Mouse (Mus musculus) urinary bladder, postnatal 4 days (tissue): ENCODE measurements at regions not wholly inside any gene's neighbourhood (a gene's known extent, or its start where the extent isn't known, plus 50 kb on each side); places are given as distances from the start of the nearest gene placed in this dataset.

ENCODE experiments used
- DNase-seq, 2 experiments: peaks; one replicate each; pipeline ENCODE4 v3.0.0; 2021 to 2022; ENCODE audit warnings: low spot score in 2 of 2

DNA sequence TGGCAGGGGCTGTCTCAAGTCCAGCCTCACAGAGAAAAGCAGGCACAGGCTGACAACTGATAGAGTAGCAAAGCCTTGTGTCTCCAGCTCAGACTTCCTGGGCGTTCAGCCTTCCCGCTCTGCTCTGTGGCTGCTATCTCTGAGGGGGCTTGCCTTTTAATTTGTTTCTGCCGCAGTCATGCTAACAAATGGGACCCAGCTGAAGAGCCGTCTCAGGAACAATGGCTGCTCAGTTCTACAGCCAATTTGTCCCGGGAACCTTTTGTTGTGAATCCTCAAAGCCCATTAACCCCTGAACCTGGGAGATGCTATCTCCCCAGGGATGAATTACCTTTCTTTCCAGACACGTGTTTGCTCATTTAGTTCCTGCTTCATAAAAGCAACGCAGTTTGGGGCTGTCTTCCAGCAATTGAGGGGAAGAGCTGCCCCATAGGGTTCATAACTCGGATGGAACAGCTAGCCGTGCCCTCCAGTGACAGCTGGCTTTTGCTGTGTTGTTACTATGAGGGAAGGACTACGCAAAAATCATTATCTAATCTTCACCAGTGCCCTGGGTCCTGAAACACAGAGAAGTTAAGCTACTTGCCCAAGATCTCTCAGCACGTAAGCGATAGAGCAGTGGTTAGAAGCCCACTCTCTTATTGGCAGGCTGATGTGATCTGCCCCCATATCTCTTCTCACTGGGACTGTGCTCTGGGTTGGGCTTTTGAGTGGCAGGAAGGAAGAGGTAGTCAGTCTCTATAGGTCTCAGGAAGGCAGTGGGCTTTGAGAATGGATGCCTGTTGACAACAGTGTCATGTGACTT, 240.9 kb downstream of the Rybp start:
- no peak for DNase-seq

- no peak for DNase-seq
These were observed 242.2 kb downstream of the Rybp start for GRCm38 (mm10) chr6:100045109-100045508.

DNA sequence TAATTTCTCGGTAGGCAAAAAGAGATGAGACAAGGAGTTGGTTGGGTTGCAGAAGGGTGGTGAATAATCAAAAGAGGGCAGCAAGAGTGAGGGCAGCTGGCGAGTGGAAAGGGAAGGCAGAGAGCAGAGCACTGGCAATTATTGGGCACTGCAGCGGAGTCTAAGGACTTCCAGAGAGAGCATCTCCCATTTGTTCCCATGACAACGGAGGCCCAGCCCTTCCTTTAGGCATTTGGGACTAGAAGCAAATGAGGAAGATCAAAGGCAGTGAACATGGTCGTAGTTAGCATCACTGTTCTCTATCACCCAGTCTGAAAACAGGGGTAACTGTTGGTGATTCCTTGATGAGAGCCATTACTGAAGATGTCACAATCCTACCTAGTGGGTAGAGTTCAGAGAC, 246.1 kb downstream of the Rybp start:
- DNase-seq, result no peak

GRCm38 (mm10) chr6:100040459-100040984, 246.8 kb downstream of the Rybp start:
- no peak for DNase-seq

DNA sequence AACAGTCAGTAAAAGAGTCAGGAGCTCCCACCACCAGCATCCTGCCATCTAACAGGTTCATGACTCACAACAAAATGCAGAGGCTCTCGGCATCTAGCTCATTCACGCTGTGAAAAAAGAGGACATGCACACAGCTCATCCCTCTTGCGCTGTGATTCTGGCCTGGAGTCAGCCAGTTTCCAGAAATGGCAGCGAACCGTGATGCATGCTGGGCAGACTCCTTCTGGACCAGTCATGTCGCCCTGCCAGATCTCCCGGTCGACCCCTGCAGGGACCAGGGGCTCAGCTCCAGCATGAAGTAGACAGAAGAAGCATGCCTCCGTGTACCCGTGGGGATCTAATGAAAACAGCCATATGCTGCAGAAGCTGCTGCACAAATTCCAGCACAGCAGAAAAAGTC, 254.6 kb downstream of the Rybp start:
- no peak for DNase-seq

DNA sequence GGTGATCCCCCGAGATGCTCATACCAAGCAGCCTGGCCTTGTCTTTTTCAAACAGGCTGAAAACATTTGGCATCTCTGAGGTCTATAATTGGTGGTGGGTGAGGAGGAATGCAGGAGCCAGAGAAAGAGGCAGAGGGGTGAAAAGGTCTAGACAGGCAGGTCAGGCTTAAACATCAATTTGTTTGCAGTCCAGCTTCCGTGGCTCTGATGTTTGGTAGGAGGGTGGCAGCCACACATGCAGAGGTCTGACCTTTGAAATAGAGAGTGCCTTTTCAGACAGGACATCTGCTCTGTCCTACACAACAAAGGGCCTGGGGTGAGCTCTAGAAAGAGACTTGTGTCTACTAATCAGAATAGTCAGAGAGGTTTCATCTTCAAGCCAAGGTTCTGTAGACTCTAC, 256.8 kb downstream of the Rybp start:
- no peak for DNase-seq

DNA sequence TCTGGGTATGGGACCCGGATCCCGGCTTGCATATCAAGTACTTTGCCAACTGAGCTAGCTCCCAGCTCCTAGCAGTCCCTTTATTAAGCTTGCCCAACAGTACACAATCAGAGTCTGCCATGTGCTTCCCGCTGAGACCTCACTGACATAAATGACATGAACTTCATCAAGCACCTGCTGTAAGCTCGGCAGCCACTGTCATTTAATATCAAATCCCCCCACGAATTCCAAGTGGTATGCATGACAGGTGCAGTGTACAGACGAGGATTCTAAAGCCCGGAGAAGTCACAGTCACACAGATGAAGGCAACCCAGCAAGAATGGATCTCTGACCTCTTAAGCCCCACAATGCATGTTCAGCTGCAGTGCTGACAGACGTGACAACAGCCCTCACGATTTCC, 257.3 kb downstream of the Rybp start:
- DNase-seq, result no peak

- no peak for DNase-seq
These were observed 259.8 kb downstream of the Rybp start for GRCm38 (mm10) chr6:100027524-100027923.

- DNase-seq, result no peak
These were observed 261.7 kb downstream of the Rybp start for GRCm38 (mm10) chr6:100025531-100025951.

DNA sequence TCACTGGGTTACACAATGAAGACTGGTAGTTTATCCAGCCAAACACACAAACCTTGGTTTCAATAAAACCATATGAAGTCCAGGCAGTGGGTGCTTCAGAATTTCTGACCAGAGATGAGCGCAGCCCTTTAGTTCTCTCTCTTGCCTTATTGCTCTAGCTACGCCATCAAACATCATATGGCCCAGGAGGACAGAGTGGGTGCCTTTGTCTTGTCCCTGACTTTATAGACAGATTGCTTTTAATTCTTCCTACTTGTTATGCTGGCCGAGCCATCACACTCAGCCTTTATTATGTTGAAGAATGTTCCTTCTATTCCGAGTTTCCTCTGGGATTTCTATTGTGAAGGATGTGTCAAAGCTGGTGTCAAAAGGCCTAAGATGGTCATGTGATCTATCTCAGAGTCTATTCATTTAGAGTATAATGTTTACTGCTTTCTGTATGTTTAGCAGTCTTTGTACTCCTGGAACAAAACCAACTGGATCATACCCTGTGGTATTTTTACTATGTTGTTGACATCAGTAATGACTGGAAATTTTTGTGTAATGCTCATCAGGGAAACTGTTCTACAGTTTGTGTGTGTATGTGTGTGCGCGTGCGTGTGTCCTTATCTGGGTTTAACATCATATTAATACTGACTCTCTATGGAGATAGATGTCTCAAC, 263.7 kb downstream of the Rybp start:
- no peak for DNase-seq

DNA sequence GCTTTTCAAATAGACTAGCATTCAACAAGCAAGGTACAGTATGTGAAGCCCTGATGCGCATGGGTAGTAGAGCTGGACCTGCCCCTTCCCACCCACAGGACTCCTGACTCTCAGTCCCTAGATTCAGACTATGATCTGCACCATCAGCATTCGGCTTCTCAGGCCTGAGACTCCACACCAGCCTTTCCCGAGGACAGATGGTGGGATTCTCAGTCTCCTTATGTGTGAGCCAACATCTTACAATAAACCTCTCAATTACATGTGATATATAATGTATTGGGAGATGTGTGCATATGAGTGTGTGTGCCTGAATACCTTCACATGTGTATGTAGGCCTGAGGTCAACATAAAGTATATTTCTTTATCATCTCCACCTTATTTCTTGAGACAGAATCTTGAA, 268.3 kb downstream of the Rybp start:
- DNase-seq, result no peak

GRCm38 (mm10) chr6:100013949-100014348, 273.3 kb downstream of the Rybp start:
- DNase-seq, result peak in 1 of 2 experiments; percentile 30

DNA sequence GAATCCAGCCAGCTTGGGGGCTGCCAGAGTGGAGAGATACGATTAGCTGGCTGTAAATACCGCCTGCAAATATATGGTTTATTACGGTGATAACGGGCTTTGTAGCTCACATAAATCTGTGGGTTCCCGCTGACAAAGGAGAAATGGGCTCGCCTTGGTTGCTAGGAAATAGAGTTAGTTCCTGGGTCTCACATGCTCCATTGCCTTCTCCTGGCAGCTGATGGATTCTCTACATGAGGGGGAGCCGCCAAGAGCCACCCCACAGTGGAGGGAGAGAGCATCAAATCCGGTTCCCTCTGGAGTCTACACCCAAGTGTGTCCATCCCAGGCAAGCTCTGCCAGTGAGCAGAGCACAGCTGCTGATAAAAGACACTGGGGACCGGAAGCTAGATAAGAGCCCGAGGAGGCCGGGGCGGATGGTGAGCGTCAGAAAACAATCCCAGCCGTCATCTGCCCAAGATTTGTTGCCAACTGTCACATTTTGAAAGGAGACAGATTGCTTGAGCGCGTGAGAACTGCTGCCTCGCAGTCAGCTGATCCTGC, 275.7 kb downstream of the Rybp start:
- DNase-seq, result peak in 1 of 2 experiments; percentile 23

- no peak for DNase-seq
These were observed 276.3 kb downstream of the Rybp start for GRCm38 (mm10) chr6:100010954-100011481.

GRCm38 (mm10) chr6:99999711-100000365, 273.6 kb upstream of the Prok2 start:
- no peak for DNase-seq

- DNase-seq, result no peak
These were observed 270.1 kb upstream of the Prok2 start for GRCm38 (mm10) chr6:99995970-99996956.

GRCm38 (mm10) chr6:99994026-99994425, 267.8 kb upstream of the Prok2 start:
- no peak for DNase-seq

DNA sequence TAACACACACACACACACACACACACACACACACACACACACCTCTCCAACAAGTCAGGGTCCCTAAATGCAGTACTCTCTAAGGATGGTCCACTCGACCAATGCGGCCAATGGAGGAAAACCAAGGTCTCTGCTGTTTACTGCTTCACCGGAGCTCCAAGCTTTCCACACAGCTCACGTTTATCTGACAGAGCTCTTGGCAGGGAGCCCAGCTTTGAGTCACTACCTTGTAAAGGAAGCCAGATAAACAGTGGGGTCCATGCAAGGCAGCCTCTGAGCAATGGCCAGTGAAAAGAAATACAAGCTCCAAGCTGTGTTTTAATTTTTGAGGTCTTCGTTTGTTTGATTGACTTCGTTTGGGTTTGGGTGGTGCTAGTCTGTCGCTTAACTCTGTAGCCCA, 264.9 kb upstream of the Prok2 start:
- peak; percentile 78 to 91 for DNase-seq

DNA sequence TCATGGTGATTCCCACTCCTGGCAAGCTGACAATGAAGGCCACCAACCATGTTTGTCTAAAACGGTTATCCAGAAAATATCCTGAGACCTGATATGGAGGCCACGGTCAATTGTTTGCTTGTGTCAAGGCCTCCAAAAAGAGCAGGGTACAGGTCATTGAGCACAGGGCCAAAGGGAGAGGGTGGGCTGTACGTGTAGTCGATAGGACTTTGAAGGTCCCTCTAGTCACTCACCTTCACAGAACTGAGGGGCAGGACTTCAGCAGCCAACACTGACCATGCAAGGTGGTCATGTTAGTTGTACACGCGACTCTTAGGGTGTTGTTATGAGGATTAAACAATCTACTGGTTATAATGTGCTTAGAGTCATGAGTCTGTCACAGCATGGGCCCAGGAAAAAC, 264.4 kb upstream of the Prok2 start:
- no peak for DNase-seq

DNA sequence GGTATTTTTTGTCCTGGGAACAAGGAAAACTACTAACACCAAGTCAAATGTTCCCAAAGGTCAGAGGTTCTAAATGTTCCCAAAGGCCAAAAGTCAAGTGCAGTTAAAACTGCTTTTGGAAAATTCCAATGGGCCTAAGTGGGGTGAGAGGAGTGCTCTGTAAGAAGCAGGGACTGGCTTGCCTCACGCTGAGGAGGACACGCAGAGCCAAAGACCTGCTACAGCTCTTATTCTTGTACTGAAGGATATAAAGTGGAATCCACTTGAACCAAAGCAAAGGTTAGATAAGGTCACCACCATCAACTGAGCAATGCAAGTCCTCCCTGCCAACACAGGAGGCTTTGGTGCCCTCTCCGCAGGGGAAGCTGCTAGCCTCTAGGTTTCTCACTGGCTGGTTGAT, 260.3 kb upstream of the Prok2 start:
- DNase-seq, result no peak

- no peak for DNase-seq
These were observed 259.1 kb upstream of the Prok2 start for GRCm38 (mm10) chr6:99985322-99985721.
